Mouse (Mus musculus) cerebellum, adult 2 months (tissue): ENCODE results near the gene Gm45233.

Experiments used
- CTCF ChIP-seq: fragments of 200-500 bp; IDR thresholded peaks from 2 replicates; pipeline ENCODE4 v1.5.1; 2011; ENCODE audit warnings: low read depth, mild to moderate bottlenecking, control low read depth, low read length, moderate library complexity, borderline replicate concordance; ENCODE audit not compliant: insufficient read depth
- POLR2A ChIP-seq: fragments of 200-500 bp; IDR thresholded peaks from 2 replicates; pipeline ENCODE4 v1.6.1; 2011; ENCODE audit warnings: low read length, control low read depth, borderline replicate concordance; ENCODE audit not compliant: insufficient read depth

GRCm38 (mm10) chr7:43436341-43437255 is 7.3 kb upstream of the Gm45233 start, which contains the start of gene Nkg7:
- TF ChIP-seq CTCF (no peak), POLR2A (no peak)
